Mouse (Mus musculus): ENCODE data around the gene Ttc6.

Ttc6 gene

GRCm38 (mm10) chr12:57662986-57663674, 99.2 kb downstream of the Ttc6 start:
- no peak for DNase-seq (ENCODE audit: low read depth)

- no peak for DNase-seq (ENCODE audit: low read depth)
These were observed 108.5 kb downstream of the Ttc6 start for GRCm38 (mm10) chr12:57672414-57672813.

GRCm38 (mm10) chr12:57684967-57685423, 121.1 kb downstream of the Ttc6 start:
- DNase-seq (ENCODE audit: low read depth): no peak

- DNase-seq (ENCODE audit: low read depth): peak; percentile 47
These were observed 146.1 kb downstream of the Ttc6 start for GRCm38 (mm10) chr12:57709966-57710365.

- DNase-seq (ENCODE audit: low read depth): no peak
These were observed 200.8 kb downstream of the Ttc6 start for GRCm38 (mm10) chr12:57764720-57765119.

GRCm38 (mm10) chr12:57776290-57776997, 212.5 kb downstream of the Ttc6 start:
- DNase-seq (ENCODE audit: low read depth): no peak

GRCm38 (mm10) chr12:57781926-57782325, 218.0 kb downstream of the Ttc6 start:
- no peak for DNase-seq (ENCODE audit: low read depth)

GRCm38 (mm10) chr12:57787471-57787870, 223.6 kb downstream of the Ttc6 start:
- peak; percentile 60 for DNase-seq (ENCODE audit: low read depth)

All from 416B (cell line).